Mouse (Mus musculus): Measurements from ENCODE around the gene Rps25. TPM values are rescaled to one million over a fixed set of nuclear protein-coding genes. Genes with fewer than 3 reads are reported as not detected.

The Rps25 gene
- 1,852 and 1,982 TPM in 2 replicates for polyA plus RNA-seq (2021; fragmentation: Nextera tagmentation)
- long read RNA-seq, experiment 1, transcript Rps25-201 (5 exons, 1,280 nt), result major isoform, 160 of 175 reads
- long read RNA-seq, experiment 1, partial matches to known transcripts, result 6 of 175 reads
- long read RNA-seq, experiment 1, other reads (novel, unspliced or antisense), result 6 of 175 reads
- long read RNA-seq, experiment 2, transcript Rps25-205 (4 exons, 577 nt), result minor isoform, 5 of 996 reads
- long read RNA-seq, experiment 2, transcript Rps25-203 (4 exons, 703 nt), result minor isoform, 8 of 996 reads
- long read RNA-seq, experiment 2, transcript Rps25-201 (5 exons, 1,280 nt), result major isoform, 951 of 996 reads
- long read RNA-seq, experiment 2, partial matches to known transcripts, result 8 of 996 reads
- long read RNA-seq, experiment 2, other reads (novel, unspliced or antisense), result 24 of 996 reads

GRCm38 (mm10) chr9:44406906-44407751, at the start of gene Rps25, which contains the start of gene Trappc4:
Gene Rps25, plus strand, starts transcription at chr9:44407139.
Gene Trappc4, minus strand, starts transcription at chr9:44407600.

GRCm38 (mm10) chr9:44361190-44361917, 45.6 kb upstream of the Rps25 start, which contains the start of gene Vps11:
Gene Vps11, minus strand, starts transcription at chr9:44361670.

GRCm38 (mm10) chr9:44379054-44379834, 27.7 kb upstream of the Rps25 start, which contains the start of gene Hyou1:
Gene Hyou1, plus strand, starts transcription at chr9:44379490.

DNA sequence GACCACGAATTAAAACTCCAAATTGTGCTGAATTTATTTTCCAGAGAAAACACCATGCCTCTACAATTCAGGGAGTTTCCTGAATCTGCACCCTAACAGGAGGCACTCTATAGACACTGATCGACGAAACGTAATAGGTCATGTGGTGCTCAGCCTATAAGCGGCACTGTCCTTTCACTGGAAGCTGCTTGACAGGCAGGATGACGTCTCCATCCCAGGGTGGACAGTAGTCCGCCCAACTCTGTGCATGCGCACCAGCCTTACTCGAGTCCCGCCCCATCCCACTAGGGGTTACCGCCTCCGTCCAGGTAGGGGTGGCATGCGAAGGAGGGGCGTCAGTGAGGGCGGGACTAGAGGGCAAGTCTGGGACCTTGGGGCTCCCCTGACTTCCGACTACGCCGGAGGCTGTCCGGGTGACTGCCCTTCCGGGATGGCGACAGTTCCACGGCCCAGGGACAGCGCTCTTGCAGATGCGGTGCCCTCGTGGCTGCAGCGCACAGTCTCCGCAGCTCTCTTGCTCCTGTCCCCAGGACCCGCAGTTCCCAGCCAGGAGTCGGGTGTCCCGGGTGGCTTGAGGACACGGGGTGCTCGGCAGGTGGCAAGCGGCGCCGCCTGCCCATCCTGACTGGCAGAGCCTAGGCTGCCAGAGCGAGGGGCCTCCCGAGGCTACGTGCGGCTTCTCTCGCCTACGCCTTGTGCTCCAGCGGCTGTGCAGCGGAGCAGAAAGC, 10.1 kb upstream of the Rps25 start, which contains the start of gene Slc37a4:
Gene Slc37a4, plus strand, starts transcription at position 169 of the 728 bp plus-strand sequence.

GRCm38 (mm10) chr9:44418519-44419385, 11.8 kb downstream of the Rps25 start, which contains the start of gene Ccdc84:
Gene Ccdc84, minus strand, starts transcription at chr9:44418569.

GRCm38 (mm10) chr9:44440961-44441360, 34.0 kb downstream of the Rps25 start, which contains the start of gene Foxr1:
Gene Foxr1, minus strand, starts transcription at chr9:44441136.

GRCm38 (mm10) chr9:44454891-44455220, 47.9 kb downstream of the Rps25 start, which contains the start of gene Upk2:
Gene Upk2, minus strand, starts transcription at chr9:44454976.

Other genes starting within 250 kb of the Rps25 start
- 8.2 and 8.3 TPM in 2 replicates for gene Cbl, start 173.1 kb upstream of the Rps25 start, polyA plus RNA-seq (2021; fragmentation: Nextera tagmentation)
- 5.5 and 6.3 TPM in 2 replicates for gene Ccdc153, start 166.5 kb upstream of the Rps25 start, polyA plus RNA-seq (2021; fragmentation: Nextera tagmentation)
- 0.29 and 0.55 TPM in 2 replicates for gene Pdzd3, start 155.7 kb upstream of the Rps25 start, polyA plus RNA-seq (2021; fragmentation: Nextera tagmentation)
- 3.7 and 6.2 TPM in 2 replicates for gene Nlrx1, start 138.5 kb upstream of the Rps25 start, polyA plus RNA-seq (2021; fragmentation: Nextera tagmentation)
- 16.5 and 27.8 TPM in 2 replicates for gene Abcg4, start 118.5 kb upstream of the Rps25 start, polyA plus RNA-seq (2021; fragmentation: Nextera tagmentation)
- gene Hinfp, start 101.5 kb upstream of the Rps25 start, polyA plus RNA-seq (2021; fragmentation: Nextera tagmentation), result 3.3 and 4.6 TPM in 2 replicates
- gene C2cd2l, start 86.9 kb upstream of the Rps25 start, polyA plus RNA-seq (2021; fragmentation: Nextera tagmentation), result 18.2 and 67.4 TPM in 2 replicates
- gene Dpagt1, start 81.1 kb upstream of the Rps25 start, polyA plus RNA-seq (2021; fragmentation: Nextera tagmentation), result 8.7 and 14.8 TPM in 2 replicates
- gene H2afx, start 72.4 kb upstream of the Rps25 start, polyA plus RNA-seq (2021; fragmentation: Nextera tagmentation), result 41.4 and 74.1 TPM in 2 replicates
- 26.9 and 35.2 TPM in 2 replicates for gene Hmbs, start 62.9 kb upstream of the Rps25 start, polyA plus RNA-seq (2021; fragmentation: Nextera tagmentation)
- 40.5 and 45.1 TPM in 2 replicates for gene Vps11, start 45.5 kb upstream of the Rps25 start, polyA plus RNA-seq (2021; fragmentation: Nextera tagmentation)
- gene Hyou1, start 27.6 kb upstream of the Rps25 start, polyA plus RNA-seq (2021; fragmentation: Nextera tagmentation), result 15.2 and 19.6 TPM in 2 replicates
- gene Slc37a4, start 10.3 kb upstream of the Rps25 start, polyA plus RNA-seq (2021; fragmentation: Nextera tagmentation), result 21.9 and 23.6 TPM in 2 replicates
- 159 and 195 TPM in 2 replicates for gene Trappc4, start 461 bp downstream of the Rps25 start, polyA plus RNA-seq (2021; fragmentation: Nextera tagmentation)
- 5.6 and 7.5 TPM in 2 replicates for gene Ccdc84, start 11.4 kb downstream of the Rps25 start, polyA plus RNA-seq (2021; fragmentation: Nextera tagmentation)
- not detected in 2 replicates for gene Foxr1, start 34.0 kb downstream of the Rps25 start, polyA plus RNA-seq (2021; fragmentation: Nextera tagmentation)
- not detected in 2 replicates for gene Upk2, start 47.8 kb downstream of the Rps25 start, polyA plus RNA-seq (2021; fragmentation: Nextera tagmentation)
- 3.7 and 5.7 TPM in 2 replicates for gene Bcl9l, start 75.7 kb downstream of the Rps25 start, polyA plus RNA-seq (2021; fragmentation: Nextera tagmentation)
- gene Cxcr5, start 154.7 kb downstream of the Rps25 start, polyA plus RNA-seq (2021; fragmentation: Nextera tagmentation), result not detected in 2 replicates
- 15.6 and 18.4 TPM in 2 replicates for gene Ddx6, start 197.8 kb downstream of the Rps25 start, polyA plus RNA-seq (2021; fragmentation: Nextera tagmentation)

Data from left cerebral cortex, adult 6 months (tissue).